Mouse (Mus musculus) liver, embryonic 16.5 days (tissue): Measurements from ENCODE around the gene Stac2. TPM values are rescaled to one million over a fixed set of nuclear protein-coding genes. Genes with fewer than 3 reads are reported as not detected.

Experiments used
- ATAC-seq: fragments of 200-750 bp; cut with Nextera tagmentation; 2 replicates; pipeline ENCODE4 v1.8.0; 2017; ENCODE audit warnings: low read depth, mild to moderate bottlenecking, moderate number of reproducible peaks, moderate library complexity
- H3K27ac ChIP-seq: fragments of 300-500 bp; sonication (generic); 2 replicates; pipeline ENCODE4 v1.5.1; 2014; ENCODE audit warnings: mild to moderate bottlenecking, low read length
- H3K27me3 ChIP-seq: fragments of 300-500 bp; sonication (generic); 2 replicates; pipeline ENCODE4 v1.6.1; 2014; ENCODE audit warnings: low read depth, low read length, mixed read lengths; ENCODE audit not compliant: control insufficient read depth, insufficient read depth
- H3K36me3 ChIP-seq: fragments of 300-500 bp; sonication (generic); 2 replicates; pipeline ENCODE4 v1.6.1; 2014; ENCODE audit warnings: mild to moderate bottlenecking; ENCODE audit not compliant: control insufficient read depth, insufficient read depth
- H3K4me1 ChIP-seq: fragments of 300-500 bp; sonication (generic); 2 replicates; pipeline ENCODE4 v1.6.1; 2014; ENCODE audit warnings: low read depth, low read length, mixed read lengths; ENCODE audit not compliant: control insufficient read depth
- H3K4me2 ChIP-seq: fragments of 300-500 bp; sonication (generic); 2 replicates; pipeline ENCODE4 v1.6.1; 2014; ENCODE audit warnings: low read depth, low read length, mixed read lengths
- H3K4me3 ChIP-seq: fragments of 300-500 bp; sonication (generic); 2 replicates; pipeline ENCODE4 v1.5.1; 2014; ENCODE audit warnings: low read depth, mild to moderate bottlenecking, low read length
- H3K9ac ChIP-seq: fragments of 300-500 bp; sonication (generic); 2 replicates; pipeline ENCODE4 v1.6.1; 2014; ENCODE audit warnings: low read depth, low read length
- H3K9me3 ChIP-seq: fragments of 300-500 bp; sonication (generic); replicated peaks from 2 replicates; pipeline ENCODE4 v1.6.1; 2016; ENCODE audit warnings: low read length; ENCODE audit not compliant: control insufficient read depth
- WGBS: fragments of 180-500 bp; shearing (Covaris S2); extraction: QIAGEN DNeasy Blood & Tissue Kit; methylation state at CpG from one replicate; pipeline ENCODE4 v1.1.7; 2014; ENCODE audit not compliant: insufficient replicate concordance; 5-methylcytosine and 5-hydroxymethylcytosine counted together
- polyA plus RNA-seq: library from polyadenylated mRNA; unstranded; fragments of >200 nt; fragmentation: Nextera tagmentation; extraction: Ambion mirVana; gene quantifications from 2 replicates; pipeline ENCODE4 v1.2.1, GENCODE M21; 2015

The Stac2 gene
- polyA plus RNA-seq, 1 experiment from 2014 or later = 0.05 TPM

- Histone ChIP-seq H3K9me3 (no peaks in the 10 kb centered on the region), H3K4me1 (no peaks in the 10 kb centered on the region), H3K4me2 (no peak overlapping the region), H3K27me3 (no peaks in the 10 kb centered on the region; the same call in 1 of the 2 replicates), H3K4me3 (no peak overlapping the region), H3K9ac (no peak overlapping the region), H3K27ac (no peak overlapping the region), H3K36me3 (no peaks in the 10 kb centered on the region)
- WGBS = 45% methylated on average over 11 of the region's 11 CpGs
- ATAC-seq = no peak
These were observed 45.2 kb downstream of the Stac2 start for GRCm38 (mm10) chr11:98008087-98008486.

- no peak overlapping the region for H3K9ac ChIP-seq
- no peaks in the 10 kb centered on the region for H3K36me3 ChIP-seq
- H3K4me1 ChIP-seq = no peaks in the 10 kb centered on the region
- H3K9me3 ChIP-seq = no peaks in the 10 kb centered on the region
- ATAC-seq = no peak
- no peak overlapping the region for H3K4me3 ChIP-seq
- no peak overlapping the region for H3K27ac ChIP-seq
- WGBS = 68% methylated on average over 10 of the region's 10 CpGs
- no peaks in the 10 kb centered on the region; the same call in none of the 2 replicates for H3K27me3 ChIP-seq
- H3K4me2 ChIP-seq = no peak overlapping the region
These were observed 47.6 kb downstream of the Stac2 start for GRCm38 (mm10) chr11:98005686-98006085.

GRCm38 (mm10) chr11:98005076-98005475 lies 48.2 kb downstream of the Stac2 start:
- Histone ChIP-seq H3K4me1 (no peaks in the 10 kb centered on the region), H3K27ac (no peak overlapping the region), H3K27me3 (no peaks in the 10 kb centered on the region; the same call in none of the 2 replicates), H3K4me2 (no peak overlapping the region), H3K36me3 (no peaks in the 10 kb centered on the region), H3K4me3 (no peak overlapping the region), H3K9ac (no peak overlapping the region), H3K9me3 (no peaks in the 10 kb centered on the region)
- 42% methylated on average over 13 of the region's 13 CpGs for WGBS
- ATAC-seq = peak; percentile 17; the same call in 1 of the 2 replicates

DNA sequence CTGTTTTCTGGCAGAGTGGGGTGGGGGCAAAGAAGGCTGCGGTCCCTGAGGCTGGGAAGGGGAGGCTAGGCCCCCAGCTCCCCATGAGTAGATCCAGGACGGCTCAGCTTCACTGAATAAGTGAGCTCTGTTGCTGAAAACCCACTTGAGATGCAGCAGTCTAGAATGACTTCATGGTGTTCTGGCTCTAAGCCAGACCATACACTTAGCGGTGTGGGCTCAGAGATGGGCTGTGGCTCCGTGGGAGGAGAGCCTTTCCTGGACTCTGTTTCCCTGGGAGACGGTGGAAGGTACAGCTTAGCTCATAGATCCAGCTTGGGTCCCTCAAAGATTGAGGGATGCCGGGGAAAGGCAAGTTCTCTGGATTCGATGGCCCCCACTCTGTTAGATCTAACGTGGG lies 49.1 kb downstream of the Stac2 start:
- no peaks in the 10 kb centered on the region; the same call in none of the 2 replicates for H3K27me3 ChIP-seq
- H3K36me3 ChIP-seq = no peaks in the 10 kb centered on the region
- H3K4me1 ChIP-seq = peaks cover 2% of the 10 kb centered on the region; the same call in 1 of the 2 replicates
- no peak overlapping the region for H3K4me3 ChIP-seq
- ATAC-seq = no peak
- H3K4me2 ChIP-seq = no peak overlapping the region
- H3K27ac ChIP-seq = no peak overlapping the region
- no peak overlapping the region for H3K9ac ChIP-seq
- no peaks in the 10 kb centered on the region for H3K9me3 ChIP-seq
- 66% methylated on average over 8 of the region's 8 CpGs for WGBS

GRCm38 (mm10) chr11:98003171-98003671 lies 50.0 kb downstream of the Stac2 start:
- H3K4me1 ChIP-seq = peaks cover 4% of the 10 kb centered on the region; the same call in 1 of the 2 replicates
- peak overlapping the region; percentile 1; the same call in 1 of the 2 replicates for H3K4me3 ChIP-seq
- H3K4me2 ChIP-seq = peak overlapping the region; percentile 28
- no peak overlapping the region for H3K27ac ChIP-seq
- 29% methylated on average over 17 of the region's 17 CpGs for WGBS
- H3K9me3 ChIP-seq = no peaks in the 10 kb centered on the region
- H3K36me3 ChIP-seq = no peaks in the 10 kb centered on the region
- H3K27me3 ChIP-seq = no peaks in the 10 kb centered on the region; the same call in none of the 2 replicates
- H3K9ac ChIP-seq = no peak overlapping the region
- ATAC-seq = 0 out of 2 replicates have a peak, but pooled peaks have one; percentile 9

- no peak for ATAC-seq
- Histone ChIP-seq H3K9me3 (no peaks in the 10 kb centered on the region), H3K27ac (no peak overlapping the region), H3K4me2 (peak overlapping the region; percentile 28), H3K4me3 (peak overlapping the region; percentile 1; the same call in 1 of the 2 replicates), H3K27me3 (no peaks in the 10 kb centered on the region; the same call in none of the 2 replicates), H3K36me3 (no peaks in the 10 kb centered on the region), H3K9ac (no peak overlapping the region), H3K4me1 (peaks cover 8% of the 10 kb centered on the region; the same call in 1 of the 2 replicates)
- WGBS = 10% methylated on average over 12 of the region's 12 CpGs
These were observed 50.6 kb downstream of the Stac2 start for GRCm38 (mm10) chr11:98002627-98003026.

- Histone ChIP-seq H3K9ac (no peak overlapping the region), H3K27ac (no peak overlapping the region), H3K4me3 (no peak overlapping the region), H3K27me3 (no peaks in the 10 kb centered on the region; the same call in none of the 2 replicates), H3K36me3 (no peaks in the 10 kb centered on the region), H3K4me2 (no peak overlapping the region), H3K4me1 (peaks cover 8% of the 10 kb centered on the region; the same call in 1 of the 2 replicates), H3K9me3 (no peaks in the 10 kb centered on the region)
- 51% methylated on average over 6 of the region's 6 CpGs for WGBS
- ATAC-seq = no peak
These were observed 51.3 kb downstream of the Stac2 start for GRCm38 (mm10) chr11:98001986-98002385.

- Histone ChIP-seq H3K4me1 (peaks cover 8% of the 10 kb centered on the region; the same call in 1 of the 2 replicates), H3K9ac (no peak overlapping the region), H3K27me3 (no peaks in the 10 kb centered on the region; the same call in none of the 2 replicates), H3K4me2 (no peak overlapping the region), H3K9me3 (no peaks in the 10 kb centered on the region), H3K4me3 (no peak overlapping the region), H3K27ac (no peak overlapping the region), H3K36me3 (no peaks in the 10 kb centered on the region)
- ATAC-seq = no peak
- WGBS = 30% methylated on average over 11 of the region's 11 CpGs
These were observed 51.9 kb downstream of the Stac2 start for GRCm38 (mm10) chr11:98001351-98001824.

DNA sequence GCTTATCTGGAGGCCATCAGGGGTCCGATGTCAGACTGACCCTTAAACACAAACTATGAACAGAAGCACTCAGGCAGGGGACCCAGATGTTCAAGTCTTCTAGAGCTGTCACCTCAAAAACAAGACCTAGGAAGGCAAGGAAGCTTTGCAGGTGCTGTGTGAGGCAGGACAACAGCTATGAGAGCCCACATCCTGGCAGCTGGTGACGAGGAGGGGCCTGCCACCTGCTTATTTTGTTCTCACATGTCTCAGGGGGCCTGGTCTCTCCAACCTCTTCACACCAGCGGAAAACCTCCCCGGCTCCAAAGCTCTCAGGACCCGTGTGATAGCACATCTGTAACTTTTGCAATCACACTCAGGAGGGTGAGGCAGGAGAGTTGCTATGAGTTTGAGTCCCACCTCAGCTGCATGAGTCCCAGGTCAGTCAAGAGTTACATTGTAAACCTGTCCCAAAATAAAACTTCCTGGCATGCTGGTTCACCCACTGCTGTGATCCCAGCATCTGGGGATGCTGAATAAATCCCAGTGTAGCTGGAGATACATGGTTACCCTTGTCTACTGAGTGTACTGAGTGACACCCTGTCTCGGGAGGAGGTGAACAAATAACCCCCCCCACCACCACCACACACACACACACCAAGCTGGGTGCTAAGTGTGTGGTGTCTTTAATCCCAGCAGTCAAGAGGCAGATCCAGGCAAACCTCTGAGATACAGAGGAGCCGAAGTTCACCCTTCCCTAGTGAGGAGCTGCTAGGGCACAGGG lies 52.7 kb downstream of the Stac2 start:
- Histone ChIP-seq H3K4me3 (no peak overlapping the region), H3K27ac (no peak overlapping the region), H3K9ac (no peak overlapping the region), H3K4me1 (peaks cover 11% of the 10 kb centered on the region), H3K27me3 (peaks cover 4% of the 10 kb centered on the region), H3K4me2 (no peak overlapping the region), H3K9me3 (no peaks in the 10 kb centered on the region), H3K36me3 (no peaks in the 10 kb centered on the region)
- WGBS = 24% methylated on average over 7 of the region's 7 CpGs
- ATAC-seq = no peak
